Mouse (Mus musculus): Measurements from ENCODE around the gene Tmtc2.

Gene Tmtc2

GRCm38 (mm10) chr10:105318869-105319268 lies 255.4 kb downstream of the Tmtc2 start:
- no peaks in the 10 kb centered on the region for H3K27me3 ChIP-seq (ENCODE audit: insufficient read depth, low read length)
- H3K36me3 ChIP-seq (ENCODE audit: insufficient read depth, low read length), result no peaks in the 10 kb centered on the region
- no peak overlapping the region for H3K4me3 ChIP-seq (replicated peaks; ENCODE audit: low read length)
- TF ChIP-seq NANOG (IDR thresholded peaks at IDR 0.05; ENCODE audit: borderline replicate concordance, low read length), result no peak
- TF ChIP-seq POU5F1 (IDR thresholded peaks at IDR 0.05; ENCODE audit: borderline replicate concordance, low read length), result no peak
- TF ChIP-seq CTCF (conservative IDR thresholded peaks at IDR 0.05; ENCODE audit: low read length), result no peak
- H3K4me1 ChIP-seq (replicated peaks; ENCODE audit: low read depth, low read length), result no peaks in the 10 kb centered on the region
- no peaks in the 10 kb centered on the region for H3K9me3 ChIP-seq (ENCODE audit: low read length)

GRCm38 (mm10) chr10:105312986-105313385 lies 261.3 kb downstream of the Tmtc2 start:
- Histone ChIP-seq H3K4me3 (replicated peaks; ENCODE audit: low read length) (no peak overlapping the region), H3K27me3 (ENCODE audit: insufficient read depth, low read length) (no peaks in the 10 kb centered on the region), H3K4me1 (replicated peaks; ENCODE audit: low read depth, low read length) (no peaks in the 10 kb centered on the region), H3K9me3 (ENCODE audit: low read length) (no peaks in the 10 kb centered on the region), H3K36me3 (ENCODE audit: insufficient read depth, low read length) (no peaks in the 10 kb centered on the region)
- TF ChIP-seq CTCF (conservative IDR thresholded peaks at IDR 0.05; ENCODE audit: low read length) (no peak), POU5F1 (IDR thresholded peaks at IDR 0.05; ENCODE audit: borderline replicate concordance, low read length) (no peak), NANOG (IDR thresholded peaks at IDR 0.05; ENCODE audit: borderline replicate concordance, low read length) (no peak)

- Histone ChIP-seq H3K9me3 (ENCODE audit: low read length) (no peaks in the 10 kb centered on the region), H3K36me3 (ENCODE audit: insufficient read depth, low read length) (no peaks in the 10 kb centered on the region), H3K27me3 (ENCODE audit: insufficient read depth, low read length) (no peaks in the 10 kb centered on the region)
Observed at GRCm38 (mm10) chr10:105297560-105297959, 276.7 kb downstream of the Tmtc2 start.

GRCm38 (mm10) chr10:105292961-105293360 lies 281.3 kb downstream of the Tmtc2 start:
- Histone ChIP-seq H3K4me1 (replicated peaks; ENCODE audit: low read depth, low read length) (no peaks in the 10 kb centered on the region), H3K4me3 (replicated peaks; ENCODE audit: low read length) (no peak overlapping the region), H3K9me3 (ENCODE audit: low read length) (no peaks in the 10 kb centered on the region), H3K36me3 (ENCODE audit: insufficient read depth, low read length) (no peaks in the 10 kb centered on the region), H3K27me3 (ENCODE audit: insufficient read depth, low read length) (no peaks in the 10 kb centered on the region)
- TF ChIP-seq NANOG (IDR thresholded peaks at IDR 0.05; ENCODE audit: borderline replicate concordance, low read length) (no peak), POU5F1 (IDR thresholded peaks at IDR 0.05; ENCODE audit: borderline replicate concordance, low read length) (no peak), CTCF (conservative IDR thresholded peaks at IDR 0.05; ENCODE audit: low read length) (no peak)

More at GRCm38 (mm10) chr10:105297560-105297959, 276.7 kb downstream of the Tmtc2 start:
- no peak for TF ChIP-seq NANOG (IDR thresholded peaks at IDR 0.05; ENCODE audit: borderline replicate concordance, low read length)
- no peak for TF ChIP-seq CTCF (conservative IDR thresholded peaks at IDR 0.05; ENCODE audit: low read length)
- H3K4me1 ChIP-seq (replicated peaks; ENCODE audit: low read depth, low read length), result no peaks in the 10 kb centered on the region
- no peak overlapping the region for H3K4me3 ChIP-seq (replicated peaks; ENCODE audit: low read length)

GRCm38 (mm10) chr10:105288472-105288871 lies 285.8 kb downstream of the Tmtc2 start:
- Histone ChIP-seq H3K36me3 (ENCODE audit: insufficient read depth, low read length) (no peaks in the 10 kb centered on the region), H3K4me1 (replicated peaks; ENCODE audit: low read depth, low read length) (no peaks in the 10 kb centered on the region; the same call in 1 of the 2 replicates), H3K27me3 (ENCODE audit: insufficient read depth, low read length) (no peaks in the 10 kb centered on the region), H3K4me3 (replicated peaks; ENCODE audit: low read length) (no peak overlapping the region), H3K9me3 (ENCODE audit: low read length) (no peaks in the 10 kb centered on the region)
- no peak for TF ChIP-seq NANOG (IDR thresholded peaks at IDR 0.05; ENCODE audit: borderline replicate concordance, low read length)

- H3K27me3 ChIP-seq (ENCODE audit: insufficient read depth, low read length), result no peaks in the 10 kb centered on the region
- no peaks in the 10 kb centered on the region for H3K9me3 ChIP-seq (ENCODE audit: low read length)
- no peaks in the 10 kb centered on the region; the same call in 1 of the 2 replicates for H3K4me1 ChIP-seq (replicated peaks; ENCODE audit: low read depth, low read length)
- no peak for TF ChIP-seq POU5F1 (IDR thresholded peaks at IDR 0.05; ENCODE audit: borderline replicate concordance, low read length)
- TF ChIP-seq NANOG (IDR thresholded peaks at IDR 0.05; ENCODE audit: borderline replicate concordance, low read length), result no peak
- no peak for TF ChIP-seq CTCF (conservative IDR thresholded peaks at IDR 0.05; ENCODE audit: low read length)
- H3K4me3 ChIP-seq (replicated peaks; ENCODE audit: low read length), result no peak overlapping the region
- H3K36me3 ChIP-seq (ENCODE audit: insufficient read depth, low read length), result no peaks in the 10 kb centered on the region
Observed at GRCm38 (mm10) chr10:105287575-105287974, 286.7 kb downstream of the Tmtc2 start.

GRCm38 (mm10) chr10:105287064-105287463 lies 287.2 kb downstream of the Tmtc2 start:
- no peaks in the 10 kb centered on the region for H3K9me3 ChIP-seq (ENCODE audit: low read length)
- no peak for TF ChIP-seq NANOG (IDR thresholded peaks at IDR 0.05; ENCODE audit: borderline replicate concordance, low read length)
- no peak for TF ChIP-seq POU5F1 (IDR thresholded peaks at IDR 0.05; ENCODE audit: borderline replicate concordance, low read length)
- no peak for TF ChIP-seq CTCF (conservative IDR thresholded peaks at IDR 0.05; ENCODE audit: low read length)
- no peak overlapping the region for H3K4me3 ChIP-seq (replicated peaks; ENCODE audit: low read length)
- H3K4me1 ChIP-seq (replicated peaks; ENCODE audit: low read depth, low read length), result no peaks in the 10 kb centered on the region; the same call in 1 of the 2 replicates
- no peaks in the 10 kb centered on the region for H3K36me3 ChIP-seq (ENCODE audit: insufficient read depth, low read length)
- no peaks in the 10 kb centered on the region for H3K27me3 ChIP-seq (ENCODE audit: insufficient read depth, low read length)

- Histone ChIP-seq H3K4me1 (replicated peaks; ENCODE audit: low read depth, low read length) (no peaks in the 10 kb centered on the region; the same call in 1 of the 2 replicates), H3K4me3 (replicated peaks; ENCODE audit: low read length) (no peak overlapping the region), H3K27me3 (ENCODE audit: insufficient read depth, low read length) (no peaks in the 10 kb centered on the region), H3K36me3 (ENCODE audit: insufficient read depth, low read length) (no peaks in the 10 kb centered on the region), H3K9me3 (ENCODE audit: low read length) (no peaks in the 10 kb centered on the region)
- TF ChIP-seq POU5F1 (IDR thresholded peaks at IDR 0.05; ENCODE audit: borderline replicate concordance, low read length), result no peak
- TF ChIP-seq CTCF (conservative IDR thresholded peaks at IDR 0.05; ENCODE audit: low read length), result no peak
- no peak for TF ChIP-seq NANOG (IDR thresholded peaks at IDR 0.05; ENCODE audit: borderline replicate concordance, low read length)
Observed at GRCm38 (mm10) chr10:105286221-105286620, 288.0 kb downstream of the Tmtc2 start.

GRCm38 (mm10) chr10:105284171-105284570 lies 290.1 kb downstream of the Tmtc2 start:
- H3K27me3 ChIP-seq (ENCODE audit: insufficient read depth, low read length), result no peaks in the 10 kb centered on the region
- H3K9me3 ChIP-seq (ENCODE audit: low read length), result no peaks in the 10 kb centered on the region
- H3K4me3 ChIP-seq (replicated peaks; ENCODE audit: low read length), result no peak overlapping the region
- no peaks in the 10 kb centered on the region for H3K36me3 ChIP-seq (ENCODE audit: insufficient read depth, low read length)
- TF ChIP-seq CTCF (conservative IDR thresholded peaks at IDR 0.05; ENCODE audit: low read length) (no peak), POU5F1 (IDR thresholded peaks at IDR 0.05; ENCODE audit: borderline replicate concordance, low read length) (no peak), NANOG (IDR thresholded peaks at IDR 0.05; ENCODE audit: borderline replicate concordance, low read length) (no peak)
- no peaks in the 10 kb centered on the region; the same call in 1 of the 2 replicates for H3K4me1 ChIP-seq (replicated peaks; ENCODE audit: low read depth, low read length)
